Mouse (Mus musculus): ENCODE data around the gene Ankrd65.

Gene Ankrd65

GRCm38 (mm10) chr4:155846871-155847578, 56.8 kb downstream of the Ankrd65 start, which contains the start of gene Dvl1:
Gene Dvl1, plus strand, starts transcription at chr4:155847402.
- in situ Hi-C loops (cut with MboI; ENCODE audit: low sequenced_read_pairs): no loop called here

DNA sequence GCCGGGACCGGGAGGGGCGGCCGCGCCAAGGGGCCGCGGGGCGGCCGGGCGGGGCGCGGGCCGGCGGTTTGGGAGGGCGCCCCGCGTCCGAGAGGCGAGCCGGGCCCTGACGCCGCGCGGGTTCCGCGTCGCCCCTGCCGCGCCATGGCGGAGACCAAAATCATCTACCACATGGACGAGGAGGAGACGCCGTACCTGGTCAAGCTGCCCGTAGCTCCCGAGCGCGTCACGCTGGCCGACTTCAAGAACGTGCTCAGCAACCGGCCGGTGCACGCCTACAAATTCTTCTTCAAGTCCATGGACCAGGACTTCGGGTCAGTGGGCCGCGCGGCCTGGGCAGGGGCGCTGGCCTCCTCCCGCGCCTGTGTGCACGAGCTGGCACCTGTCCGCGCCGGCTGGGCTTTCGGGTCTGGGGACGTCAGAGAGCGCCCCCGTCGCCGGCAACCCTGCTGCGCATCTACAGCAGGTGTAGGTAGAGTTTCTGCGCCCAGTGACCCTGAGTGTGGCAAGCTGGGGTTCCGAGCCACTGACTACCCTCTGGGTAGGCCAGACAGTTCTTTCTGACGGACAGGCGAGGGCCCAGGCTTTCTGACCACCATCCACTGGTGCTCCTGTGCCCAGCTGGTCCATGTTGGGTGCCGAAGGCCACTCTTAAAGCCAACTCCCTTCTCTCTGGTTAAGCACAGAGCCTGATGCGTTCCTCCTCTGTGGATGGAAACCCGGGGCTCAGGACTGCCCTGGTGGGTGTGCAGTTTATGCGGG, 57.5 kb downstream of the Ankrd65 start:
- in situ Hi-C loops (cut with MboI; ENCODE audit: low sequenced_read_pairs): no loop called here

DNA sequence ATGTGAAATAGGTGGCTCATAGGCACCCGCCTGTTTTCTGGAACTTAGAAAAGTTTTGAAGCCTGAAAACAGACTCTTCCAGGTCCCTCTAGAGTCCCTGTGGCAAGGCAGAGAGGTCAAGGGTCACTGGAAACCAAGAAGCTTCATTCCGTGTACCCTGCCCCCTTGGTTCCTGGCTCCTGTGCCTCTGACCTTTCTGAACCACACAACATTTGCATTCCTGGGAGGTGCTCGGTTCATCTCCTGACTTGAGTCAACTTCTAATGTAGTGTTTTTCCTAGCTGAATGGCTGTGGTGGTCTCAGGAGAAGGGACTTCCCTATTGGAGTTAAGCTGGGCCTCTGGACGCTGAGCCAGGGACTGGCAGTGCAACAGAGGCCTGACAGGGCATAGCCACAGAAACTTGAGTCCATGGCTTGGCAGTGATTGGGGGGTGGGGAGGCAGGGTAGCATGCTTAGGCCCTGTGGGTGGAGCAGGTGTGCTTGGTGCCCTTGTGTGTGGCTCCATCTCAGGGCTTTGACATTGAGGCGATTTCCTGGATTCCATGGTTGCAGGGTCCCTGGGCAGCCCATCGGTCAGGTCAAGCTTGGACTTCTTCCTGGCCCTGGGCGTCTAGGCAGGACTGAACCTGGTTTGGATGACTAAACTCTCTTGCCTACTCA, 58.3 kb downstream of the Ankrd65 start:
- in situ Hi-C loops (cut with MboI; ENCODE audit: low sequenced_read_pairs): no loop called here

Data from CH12F3 (cell line).